Mouse (Mus musculus) hindbrain, embryonic 11.5 days (tissue): ENCODE data around the gene Xrcc4. TPM values are rescaled to one million over a fixed set of nuclear protein-coding genes. Genes with fewer than 3 reads are reported as not detected.
A peak's percentile ranks its signal among the peaks of the same experiment; 100 is the strongest.
"Not testable (repeated sequence)": the region's sequence is repeated elsewhere in the genome, so short reads cannot be mapped to it uniquely, and the experiment has no call there.

Source experiments
- ATAC-seq: fragments of 200-750 bp; cut with Nextera tagmentation; 2 replicates; pipeline ENCODE4 v1.8.0; 2017; ENCODE audit warnings: mild to moderate bottlenecking, moderate TSS enrichment, moderate library complexity; ENCODE audit not compliant: low FRiP score
- DNase-seq: peaks from one replicate; pipeline ENCODE4 v3.0.0-alpha.2; 2015; ENCODE audit warnings: low spot score
- H3K27ac ChIP-seq: fragments of 300-500 bp; sonication (generic); 2 replicates; pipeline ENCODE4 v1.5.1; 2014; ENCODE audit warnings: mild to moderate bottlenecking, low read depth, low read length
- H3K27me3 ChIP-seq: fragments of 300-500 bp; sonication (generic); 2 replicates; pipeline ENCODE4 v1.6.1; 2014; ENCODE audit warnings: mild to moderate bottlenecking, low read length, moderate library complexity, mixed read lengths; ENCODE audit not compliant: control insufficient read depth, insufficient read depth
- H3K36me3 ChIP-seq: fragments of 300-500 bp; sonication (generic); 2 replicates; pipeline ENCODE4 v1.6.1; 2014; ENCODE audit warnings: mild to moderate bottlenecking, low read length, moderate library complexity, mixed read lengths; ENCODE audit not compliant: control insufficient read depth, insufficient read depth
- H3K4me1 ChIP-seq: fragments of 300-500 bp; sonication (generic); replicated peaks from 2 replicates; pipeline ENCODE4 v1.6.1; 2014; ENCODE audit warnings: low read length, mixed read lengths; ENCODE audit not compliant: control insufficient read depth, insufficient read depth
- H3K4me2 ChIP-seq: fragments of 300-500 bp; sonication (generic); replicated peaks from 2 replicates; pipeline ENCODE4 v1.6.1; 2014; ENCODE audit warnings: mild to moderate bottlenecking, low read depth, low read length
- H3K4me3 ChIP-seq: fragments of 300-500 bp; sonication (generic); 2 replicates; pipeline ENCODE4 v1.5.1; 2014; ENCODE audit warnings: low read depth, low read length
- H3K9ac ChIP-seq: fragments of 300-500 bp; sonication (generic); 2 replicates; pipeline ENCODE4 v1.6.1; 2014; ENCODE audit warnings: low read depth, low read length
- H3K9me3 ChIP-seq: fragments of 300-500 bp; sonication (generic); 2 replicates; pipeline ENCODE4 v1.6.1; 2016; ENCODE audit warnings: low read length; ENCODE audit not compliant: control insufficient read depth
- WGBS: fragments of 180-500 bp; shearing (Covaris S2); extraction: QIAGEN DNeasy Blood & Tissue Kit; methylation state at CpG from one replicate; pipeline ENCODE4 v1.1.7; 2014; 5-methylcytosine and 5-hydroxymethylcytosine counted together
- polyA plus RNA-seq: library from polyadenylated mRNA; unstranded; fragments of >200 nt; fragmentation: Nextera tagmentation; extraction: Ambion mirVana; gene quantifications from 2 replicates; pipeline ENCODE4 v1.2.1, GENCODE M21; 2014

Xrcc4 gene
- polyA plus RNA-seq, 1 experiment from 2014 or later = 13.9 TPM

DNA sequence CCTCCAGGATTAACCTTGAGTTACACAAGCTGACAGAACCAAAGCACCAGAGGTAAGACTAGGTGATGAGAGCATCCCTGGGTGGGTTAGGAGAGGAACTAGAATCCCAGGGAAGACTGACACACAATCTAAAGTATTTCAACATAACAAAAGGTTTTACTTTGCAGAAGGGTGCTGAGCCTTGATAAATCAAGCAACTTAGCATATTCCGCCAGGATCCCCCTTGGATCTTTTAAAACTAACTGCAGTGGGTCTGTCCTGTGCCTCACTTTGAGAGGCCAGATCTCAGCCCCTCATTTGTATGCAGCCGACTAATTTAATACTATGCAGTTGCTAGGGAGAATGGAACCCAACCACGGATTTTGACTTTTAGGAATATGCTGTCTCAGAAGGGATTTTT lies 309.1 kb downstream of the Xrcc4 start:
- H3K36me3 ChIP-seq = no peaks in the 10 kb centered on the region
- H3K4me2 ChIP-seq = no peak overlapping the region
- no peak overlapping the region for H3K27ac ChIP-seq
- no peak overlapping the region for H3K9ac ChIP-seq
- H3K27me3 ChIP-seq = no peaks in the 10 kb centered on the region
- no peak overlapping the region for H3K4me3 ChIP-seq
- ATAC-seq = no peak
- WGBS = 45% methylated on average over 3 of the region's 3 CpGs
- H3K4me1 ChIP-seq = no peaks in the 10 kb centered on the region
- no peak for DNase-seq
- H3K9me3 ChIP-seq = no peaks in the 10 kb centered on the region

DNA sequence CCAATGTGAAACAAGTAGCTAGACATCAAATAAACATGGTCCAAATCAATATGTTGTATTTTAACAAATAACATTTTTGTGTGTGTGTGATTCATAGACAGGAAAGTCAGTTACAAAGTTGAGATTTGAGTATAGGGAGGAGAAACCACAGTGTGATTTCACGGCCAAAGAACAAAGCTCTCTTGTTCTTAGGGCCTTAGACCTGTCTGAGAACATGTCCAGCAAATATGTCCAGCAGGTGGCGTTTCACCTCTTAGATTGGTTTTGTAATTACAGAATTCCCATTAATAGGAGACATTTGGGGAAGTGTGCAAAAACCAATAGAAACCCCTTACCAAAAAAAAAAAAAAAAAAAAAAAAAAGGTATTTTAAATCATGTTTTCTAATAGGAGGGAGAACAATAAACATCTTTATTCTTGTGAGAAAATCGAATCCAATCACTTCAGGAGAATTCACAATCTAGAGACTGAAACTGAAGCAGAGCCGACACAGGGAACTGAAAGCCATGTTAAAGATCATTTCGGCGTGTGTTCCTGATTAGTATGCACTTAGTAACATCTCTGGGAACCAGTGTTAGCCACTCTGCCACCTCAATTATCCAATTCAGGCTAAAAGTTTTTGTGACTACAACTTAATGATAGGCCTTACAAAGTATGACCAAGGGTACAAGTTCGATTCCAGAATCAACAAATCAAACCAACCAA lies 310.0 kb downstream of the Xrcc4 start:
- H3K4me1 ChIP-seq = no peaks in the 10 kb centered on the region
- no peaks in the 10 kb centered on the region for H3K9me3 ChIP-seq
- no peak overlapping the region for H3K4me2 ChIP-seq
- no peak overlapping the region for H3K4me3 ChIP-seq
- DNase-seq (peak; percentile 84), ATAC-seq (peak; percentile 67)
- 60% methylated on average over 7 of the region's 7 CpGs for WGBS
- H3K27me3 ChIP-seq = no peaks in the 10 kb centered on the region
- H3K36me3 ChIP-seq = no peaks in the 10 kb centered on the region
- no peak overlapping the region for H3K9ac ChIP-seq
- no peak overlapping the region for H3K27ac ChIP-seq

DNA sequence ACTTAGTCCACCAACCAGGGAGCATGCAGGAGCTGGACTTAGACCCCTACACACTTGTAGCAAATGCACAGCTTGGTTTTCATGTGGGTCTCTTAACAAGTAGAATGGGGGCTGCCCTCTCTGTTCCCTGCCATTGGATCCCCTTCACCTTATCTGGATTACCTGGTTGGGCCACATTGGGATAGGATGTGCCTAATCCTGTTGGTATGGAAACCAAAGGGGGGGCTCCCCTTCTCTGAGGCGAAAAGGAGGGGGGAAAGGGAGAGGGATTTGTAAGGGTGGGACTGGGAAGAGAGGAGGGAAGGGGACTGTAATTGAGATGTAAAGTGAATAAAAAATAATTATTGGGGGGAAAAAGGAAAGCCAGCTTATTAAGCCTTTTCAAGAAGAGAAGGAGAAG lies 311.6 kb downstream of the Xrcc4 start:
- Histone ChIP-seq H3K9ac (no peak overlapping the region), H3K4me1 (no peaks in the 10 kb centered on the region), H3K27me3 (no peaks in the 10 kb centered on the region), H3K27ac (no peak overlapping the region), H3K9me3 (no peaks in the 10 kb centered on the region), H3K4me3 (no peak overlapping the region), H3K36me3 (no peaks in the 10 kb centered on the region), H3K4me2 (no peak overlapping the region)
- DNase-seq (no peak), ATAC-seq (0 out of 2 replicates have a peak, but pooled peaks have one; percentile 19)
- WGBS = 56% methylated on average over 1 of the region's 1 CpGs

DNA sequence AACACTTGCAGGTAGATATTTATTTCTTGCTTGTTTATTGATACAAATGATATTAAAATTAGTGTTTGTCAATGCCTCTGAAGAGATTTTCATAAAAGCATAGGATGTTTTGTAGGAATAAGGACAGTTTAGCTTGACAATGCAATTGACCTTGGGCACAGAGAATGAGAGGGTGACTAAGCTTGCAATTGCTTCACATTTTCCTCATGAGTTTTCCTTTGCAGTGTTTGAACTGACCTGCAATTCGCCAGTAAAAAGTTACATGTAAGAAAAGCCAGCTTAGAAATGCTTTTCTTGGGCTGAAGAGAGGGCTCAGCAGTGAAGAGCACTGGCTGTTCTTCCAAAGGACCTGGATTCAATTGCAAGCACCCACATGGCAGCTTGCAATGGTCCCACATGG lies 312.3 kb downstream of the Xrcc4 start:
- no peaks in the 10 kb centered on the region for H3K27me3 ChIP-seq
- no peak for DNase-seq

DNA sequence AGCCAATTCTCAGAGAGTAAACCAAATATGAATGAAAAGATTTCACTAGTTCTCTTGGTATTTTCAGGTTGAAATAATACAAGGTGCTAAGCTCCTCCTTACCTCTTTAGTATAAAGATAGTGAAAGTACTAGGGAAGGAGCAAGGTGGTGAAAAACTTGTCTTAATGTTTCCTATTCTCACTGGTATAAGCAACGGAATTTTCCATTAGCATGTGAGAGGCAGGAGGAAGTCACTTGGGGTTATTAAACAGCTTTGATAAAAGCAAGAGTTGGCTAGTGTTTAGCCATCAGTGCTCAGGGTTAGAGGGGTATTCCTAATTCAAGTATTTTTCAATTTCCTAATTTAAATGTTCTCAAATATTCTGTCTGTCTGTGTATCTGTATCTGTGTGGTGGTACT lies 322.9 kb downstream of the Xrcc4 start:
- H3K4me3 ChIP-seq = no peak overlapping the region
- ATAC-seq = no peak
- H3K36me3 ChIP-seq = no peaks in the 10 kb centered on the region
- no peak overlapping the region for H3K4me2 ChIP-seq
- H3K27me3 ChIP-seq = no peaks in the 10 kb centered on the region
- no peak for DNase-seq
- 80% methylated on average over 1 of the region's 1 CpGs for WGBS
- no peak overlapping the region for H3K9ac ChIP-seq
- no peaks in the 10 kb centered on the region for H3K4me1 ChIP-seq
- H3K27ac ChIP-seq = no peak overlapping the region
- no peaks in the 10 kb centered on the region for H3K9me3 ChIP-seq

More for the DNA sequence above, 312.3 kb downstream of the Xrcc4 start:
- H3K36me3 ChIP-seq = no peaks in the 10 kb centered on the region
- no peak overlapping the region for H3K4me3 ChIP-seq
- H3K27ac ChIP-seq = no peak overlapping the region
- no peaks in the 10 kb centered on the region for H3K4me1 ChIP-seq
- H3K4me2 ChIP-seq = no peak overlapping the region
- H3K9me3 ChIP-seq = no peaks in the 10 kb centered on the region
- 92% methylated on average over 1 of the region's 1 CpGs for WGBS
- H3K9ac ChIP-seq = no peak overlapping the region
- ATAC-seq = no peak

DNA sequence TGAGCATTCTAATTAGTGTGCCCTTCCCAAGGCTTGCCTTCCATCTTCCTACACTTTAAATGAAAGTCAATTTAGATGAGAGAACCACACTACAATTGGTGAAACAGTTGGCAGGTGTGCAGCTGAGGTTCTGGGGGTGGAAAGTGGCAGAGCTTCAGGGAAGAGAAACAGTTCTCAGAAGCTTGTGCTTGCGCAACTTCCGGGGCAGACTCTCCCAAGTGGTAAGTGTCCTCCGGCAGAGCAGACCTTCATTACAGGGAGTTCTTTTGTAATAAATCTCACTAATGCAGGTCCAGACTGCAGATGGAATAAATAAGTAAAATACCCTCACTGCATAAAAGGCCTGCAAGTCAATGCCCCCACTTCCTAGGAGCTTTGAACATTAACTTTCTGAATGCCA lies 323.4 kb downstream of the Xrcc4 start:
- DNase-seq (no peak), ATAC-seq (no peak)
- no peak overlapping the region for H3K4me2 ChIP-seq
- no peaks in the 10 kb centered on the region for H3K36me3 ChIP-seq
- 93% methylated on average over 3 of the region's 3 CpGs for WGBS
- H3K4me3 ChIP-seq = no peak overlapping the region
- no peaks in the 10 kb centered on the region for H3K27me3 ChIP-seq
- no peak overlapping the region for H3K9ac ChIP-seq
- H3K9me3 ChIP-seq = no peaks in the 10 kb centered on the region
- no peaks in the 10 kb centered on the region for H3K4me1 ChIP-seq
- H3K27ac ChIP-seq = no peak overlapping the region

DNA sequence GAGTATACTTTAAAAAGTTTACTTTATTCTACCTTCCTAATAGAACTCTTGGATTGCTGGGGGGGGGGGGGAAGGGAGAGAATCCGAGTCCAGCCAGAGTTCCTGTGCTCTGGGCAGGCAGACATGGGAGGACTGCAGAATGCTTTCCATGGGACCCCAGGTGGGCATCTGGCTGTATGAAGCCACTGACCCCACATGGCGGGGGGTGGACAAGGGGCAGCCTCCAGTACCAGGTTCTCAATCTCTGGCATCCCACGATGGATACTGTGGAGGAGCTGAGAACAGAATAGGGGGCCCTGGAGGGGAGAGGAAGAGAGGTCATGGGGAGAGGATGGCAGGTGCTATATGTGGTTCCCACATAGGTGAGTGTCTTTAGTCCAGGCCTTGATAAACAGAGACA lies 327.1 kb downstream of the Xrcc4 start:
- Histone ChIP-seq H3K27me3 (no peaks in the 10 kb centered on the region), H3K9ac (no peak overlapping the region), H3K4me3 (no peak overlapping the region), H3K4me1 (no peaks in the 10 kb centered on the region), H3K4me2 (no peak overlapping the region), H3K27ac (no peak overlapping the region), H3K9me3 (no peaks in the 10 kb centered on the region), H3K36me3 (no peaks in the 10 kb centered on the region)
- WGBS = 72% methylated on average over 3 of the region's 3 CpGs
- ATAC-seq (no peak), DNase-seq (no peak)

DNA sequence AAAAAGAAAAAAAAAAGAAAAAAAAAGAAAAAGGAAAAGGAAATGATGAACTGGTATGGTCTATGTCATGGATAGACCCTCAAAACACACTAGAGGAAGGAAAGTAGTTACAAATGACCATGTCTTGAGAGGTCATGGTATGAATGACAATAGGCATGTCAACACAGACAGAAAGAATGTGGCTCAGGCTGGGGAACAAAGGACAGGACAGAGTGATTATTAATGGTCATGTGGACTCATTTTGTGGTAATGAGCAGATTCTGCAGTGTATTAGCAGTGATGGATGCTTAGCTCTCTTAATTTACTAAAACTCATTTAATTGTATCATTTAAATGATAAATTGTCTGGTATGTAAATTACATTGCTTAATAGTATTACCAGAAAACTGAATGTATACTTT lies 333.1 kb downstream of the Xrcc4 start:
- Histone ChIP-seq H3K9ac (no peak overlapping the region), H3K36me3 (no peaks in the 10 kb centered on the region), H3K4me2 (no peak overlapping the region), H3K9me3 (no peaks in the 10 kb centered on the region), H3K27ac (no peak overlapping the region), H3K27me3 (no peaks in the 10 kb centered on the region), H3K4me3 (no peak overlapping the region), H3K4me1 (no peaks in the 10 kb centered on the region)
- DNase-seq = no peak
- ATAC-seq = no peak

DNA sequence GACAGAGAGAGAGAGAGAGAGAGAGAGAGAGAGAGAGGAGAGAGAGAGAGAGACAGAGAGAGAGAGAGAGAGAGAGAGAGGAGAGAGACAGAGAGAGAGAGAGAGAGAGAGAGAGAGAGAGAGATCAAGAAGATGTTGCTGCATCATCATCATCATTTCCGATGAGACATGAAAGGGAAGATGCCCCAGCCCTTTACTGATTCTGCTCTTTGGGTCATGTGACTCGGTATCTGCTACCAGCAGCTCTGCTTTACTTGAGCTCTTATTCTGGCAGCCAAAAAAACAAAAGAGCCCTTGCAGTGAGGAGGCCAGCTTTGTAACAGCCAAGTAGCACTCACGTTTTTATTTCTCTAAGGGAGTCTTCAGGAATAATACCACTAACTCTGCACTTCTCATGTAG lies 338.8 kb downstream of the Xrcc4 start:
- H3K4me1 ChIP-seq, H3K4me3 ChIP-seq, H3K27me3 ChIP-seq, H3K9ac ChIP-seq, DNase-seq, H3K4me2 ChIP-seq, H3K9me3 ChIP-seq, H3K36me3 ChIP-seq, ATAC-seq, H3K27ac ChIP-seq: not testable (repeated sequence)
- WGBS = 27% methylated on average over 3 of the region's 3 CpGs
